Mouse (Mus musculus) adrenal gland, adult (tissue): ENCODE results near the gene Thbs3.
A peak's percentile ranks its signal among the peaks of the same experiment; 100 is the strongest.
"Not testable (repeated sequence)": the region's sequence is repeated elsewhere in the genome, so short reads cannot be mapped to it uniquely, and the experiment has no call there.

Source experiments
- DNase-seq, 2 experiments: peaks; one replicate each; pipeline ENCODE4 v3.0.0; 2022 to 2023; ENCODE audit warnings: low spot score in 1 of 2; ENCODE audit not compliant: inconsistent age in 2 of 2

Gene Thbs3

DNA sequence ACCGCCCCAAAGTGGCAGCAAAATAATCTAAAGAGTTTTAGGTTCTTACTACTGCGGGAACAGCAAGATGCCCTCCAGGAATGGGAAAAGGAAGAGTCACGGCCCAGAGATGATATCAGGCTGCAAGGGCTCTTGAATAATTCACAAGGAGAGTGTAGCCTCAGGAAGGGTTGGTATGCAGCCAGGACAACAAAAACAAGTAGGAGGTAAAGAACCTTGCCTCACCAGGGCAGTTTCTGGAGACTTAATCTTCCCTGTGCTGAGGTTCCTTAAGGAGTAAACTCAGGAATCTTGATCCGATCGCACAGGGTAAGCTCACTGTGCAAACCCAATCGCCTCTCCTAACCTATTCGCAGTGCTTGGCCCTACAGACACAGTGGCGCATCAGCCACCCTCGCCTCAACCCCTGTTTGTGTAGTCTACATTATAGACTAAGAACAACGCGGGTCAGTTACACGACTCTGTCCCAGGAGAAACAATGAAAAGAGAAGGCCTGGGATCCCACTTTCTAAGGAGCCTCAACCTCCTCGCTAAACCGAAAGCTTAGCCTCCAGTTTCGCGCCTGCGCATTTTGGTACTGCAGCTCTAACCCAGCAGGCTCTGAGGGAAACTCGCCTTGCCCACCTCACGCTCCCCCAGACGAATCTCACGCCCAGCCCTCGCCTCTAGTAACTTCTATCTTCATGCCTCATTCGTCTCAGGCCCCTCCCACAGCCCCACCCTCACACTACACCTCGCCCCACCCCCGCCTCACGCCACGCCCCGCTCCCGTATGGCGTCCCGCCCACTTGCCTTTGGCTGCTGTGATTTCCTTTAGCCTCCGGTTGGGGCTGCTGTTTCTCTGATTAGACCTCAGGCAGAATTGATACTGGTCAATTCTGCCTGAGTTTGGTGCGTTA lies 18.8 kb upstream of the Thbs3 start:
- DNase-seq = peak; percentile 90 to 96

DNA sequence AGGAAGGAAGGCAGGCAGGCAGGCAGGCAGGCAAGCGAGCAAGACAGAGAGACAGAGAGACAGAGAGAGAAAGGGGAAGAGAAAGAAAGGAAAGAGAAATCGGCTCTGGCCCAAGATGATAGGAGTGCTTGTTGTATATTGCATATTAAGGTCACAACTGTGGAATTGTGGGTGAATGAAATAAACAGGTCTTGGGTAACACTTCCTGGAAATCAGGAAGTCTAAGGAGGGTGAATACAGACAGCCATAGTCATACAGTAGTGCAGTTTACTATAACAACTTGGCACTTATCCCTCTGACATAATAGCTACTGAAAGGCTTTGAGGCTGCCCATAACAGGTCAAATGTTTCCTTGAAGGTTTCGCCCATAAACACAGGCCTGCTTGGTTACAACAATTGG lies 15.1 kb upstream of the Thbs3 start:
- no peak for DNase-seq

DNA sequence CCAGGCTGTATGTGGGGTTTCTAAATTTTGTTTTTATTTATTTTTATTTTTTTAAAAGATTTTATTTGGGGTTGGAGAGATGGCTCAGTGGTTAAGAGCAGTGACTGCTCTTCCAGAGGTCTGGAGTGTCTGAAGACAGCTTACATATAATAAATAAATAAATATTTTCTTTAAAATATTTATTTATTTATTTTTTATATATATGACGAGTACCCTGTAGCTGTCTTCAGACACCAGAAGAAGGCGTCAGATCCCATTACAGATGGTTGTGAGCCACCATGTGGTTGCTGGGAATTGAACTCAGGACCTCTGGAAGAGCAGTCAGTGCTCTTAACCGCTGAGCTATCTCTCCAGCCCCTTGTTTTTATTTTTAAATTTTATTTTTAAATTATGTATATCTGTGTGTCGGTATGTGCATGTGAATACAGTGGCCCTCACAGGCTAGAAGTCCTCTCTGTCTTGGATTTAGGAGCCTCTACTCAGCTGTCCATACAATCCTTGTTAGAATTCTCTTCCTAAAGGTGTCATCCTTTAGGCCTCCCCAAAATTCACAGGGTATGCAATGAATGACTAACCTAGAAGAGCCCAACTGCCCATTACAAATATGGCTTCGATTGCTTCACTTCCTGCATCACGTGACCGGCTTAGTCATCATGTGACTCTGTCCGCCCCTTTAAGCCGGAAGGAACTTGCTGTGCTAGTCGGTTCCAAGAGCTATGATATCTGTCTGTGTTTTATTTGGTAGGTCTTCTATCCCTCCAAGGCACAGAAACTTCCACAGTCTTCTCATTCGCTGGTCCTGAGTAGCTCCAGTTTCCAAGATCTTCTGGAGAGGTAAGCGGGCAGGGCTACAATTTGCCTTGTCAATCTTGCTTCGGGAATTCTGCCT lies 12.5 kb upstream of the Thbs3 start, which contains the start of gene Gba:
Gene Gba (plus strand): TSS at position 676 of the 889 bp plus-strand sequence.
- DNase-seq = peak; percentile 87 to 97

DNA sequence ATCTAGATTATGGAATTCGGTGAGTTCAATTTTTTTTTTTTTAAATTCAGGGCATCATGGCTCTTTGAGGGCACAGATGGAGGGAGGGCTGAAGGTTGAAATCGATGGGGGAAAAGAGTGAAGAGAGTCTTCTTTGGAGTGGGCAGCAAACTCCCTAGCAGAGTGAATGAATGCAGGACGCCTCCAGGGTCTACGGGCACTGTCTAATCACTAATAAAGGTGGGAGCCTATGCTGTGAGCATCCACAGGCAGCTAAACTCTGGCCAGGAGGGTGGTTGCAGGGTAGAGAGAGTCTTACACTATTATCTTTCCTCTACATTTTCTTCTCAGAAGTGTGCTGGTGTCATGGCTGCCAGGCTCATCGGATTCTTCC lies 11.9 kb upstream of the Thbs3 start:
- DNase-seq = no peak

DNA sequence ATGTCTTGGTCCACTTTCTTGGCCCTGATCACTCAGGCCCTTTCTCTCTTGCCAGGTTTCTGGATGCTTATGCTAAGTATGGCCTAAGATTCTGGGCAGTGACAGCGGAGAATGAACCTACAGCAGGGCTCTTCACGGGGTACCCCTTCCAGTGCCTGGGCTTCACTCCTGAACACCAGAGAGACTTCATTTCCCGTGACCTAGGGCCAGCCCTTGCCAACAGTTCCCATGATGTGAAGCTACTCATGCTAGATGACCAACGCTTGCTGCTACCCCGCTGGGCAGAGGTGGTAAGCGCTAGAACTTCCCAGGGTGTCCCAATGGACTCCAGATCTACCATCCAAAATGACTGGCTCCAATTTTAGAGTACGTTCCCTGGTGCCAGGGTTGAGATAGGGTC lies 8.9 kb upstream of the Thbs3 start:
- no peak for DNase-seq

DNA sequence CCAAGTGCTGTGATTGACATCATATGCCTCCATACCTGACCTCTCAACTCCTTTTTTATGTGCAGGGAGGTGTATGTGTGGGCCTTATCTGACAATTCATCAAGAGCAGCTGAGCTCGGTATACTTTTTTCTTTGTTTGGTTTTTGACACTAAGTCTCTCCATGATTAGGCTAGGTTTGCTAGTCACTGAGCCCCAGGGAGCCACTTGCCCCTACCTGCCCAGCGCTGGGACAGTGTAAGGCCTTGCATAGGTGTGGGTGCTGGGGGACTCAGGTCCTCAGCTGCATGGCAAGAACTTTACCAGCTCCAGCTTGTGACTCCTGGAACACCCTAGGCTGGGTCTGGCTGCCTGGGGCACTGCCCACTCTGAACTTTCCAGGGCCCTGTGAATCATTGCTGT lies 8.3 kb upstream of the Thbs3 start:
- DNase-seq = no peak

DNA sequence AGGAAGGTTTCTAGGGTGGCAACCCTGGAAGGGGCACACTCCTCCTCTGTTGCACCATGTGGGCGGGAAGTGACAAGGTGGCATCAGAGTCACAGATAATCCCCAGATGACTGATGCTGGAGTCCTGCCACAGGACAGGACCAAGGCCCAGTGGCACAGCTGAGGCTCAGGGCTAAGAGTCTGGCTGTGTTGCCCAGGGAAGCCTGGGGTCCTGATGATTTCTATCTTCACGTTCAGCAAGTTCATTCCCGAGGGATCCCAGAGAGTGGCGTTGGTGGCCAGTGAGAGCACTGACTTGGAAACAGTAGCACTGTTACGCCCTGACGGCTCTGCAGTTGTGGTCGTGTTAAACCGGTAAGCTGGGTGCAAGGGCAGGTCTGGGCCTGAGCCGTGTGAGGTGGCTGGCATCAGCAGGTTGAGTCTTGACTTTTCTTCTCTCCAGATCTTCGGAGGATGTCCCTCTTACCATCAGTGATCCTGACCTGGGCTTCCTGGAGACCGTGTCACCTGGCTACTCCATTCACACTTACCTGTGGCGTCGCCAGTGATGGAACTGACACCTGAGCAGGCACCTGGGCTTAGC lies 6.8 kb upstream of the Thbs3 start:
- no peak for DNase-seq

DNA sequence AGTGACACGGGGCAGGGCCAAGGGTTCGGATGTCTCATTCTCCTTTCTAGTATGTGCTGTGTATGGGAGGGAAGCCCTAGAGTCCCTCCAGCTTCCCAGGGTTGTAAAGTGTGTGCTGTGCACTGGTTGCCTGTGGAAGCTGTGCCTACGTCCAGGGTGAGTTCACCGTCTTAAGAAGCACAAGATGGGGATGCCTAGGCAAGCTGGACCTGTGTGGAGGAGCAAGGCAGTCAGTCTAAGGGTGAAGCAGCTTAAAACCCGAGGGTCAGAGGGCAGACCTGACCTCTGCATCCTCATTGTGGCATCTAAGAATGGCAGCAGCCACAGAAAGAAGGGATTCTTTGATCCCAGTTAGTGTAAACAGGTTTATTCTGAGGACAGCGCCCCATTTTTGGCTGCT lies 6.2 kb upstream of the Thbs3 start:
- no peak for DNase-seq

DNA sequence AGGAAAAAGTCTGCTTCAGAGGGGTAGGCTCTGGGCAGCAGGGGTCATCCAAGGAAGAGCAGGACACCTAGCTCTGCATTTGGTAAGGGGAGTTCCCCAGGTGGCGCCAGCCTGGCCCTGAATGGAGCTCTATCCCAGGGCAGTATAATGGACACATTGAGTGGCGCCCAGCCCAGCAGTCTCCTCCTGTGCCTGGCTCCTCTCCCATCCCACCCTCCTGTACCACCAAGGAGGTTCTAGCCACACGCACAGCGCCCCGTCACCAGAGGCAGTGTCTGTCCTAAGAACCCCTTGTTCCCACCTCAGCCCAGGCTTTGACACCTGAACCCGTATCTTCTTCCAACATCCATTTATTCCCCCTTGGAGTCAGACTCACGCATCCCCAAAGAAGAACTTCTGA lies 5.2 kb upstream of the Thbs3 start:
- DNase-seq = no peak

DNA sequence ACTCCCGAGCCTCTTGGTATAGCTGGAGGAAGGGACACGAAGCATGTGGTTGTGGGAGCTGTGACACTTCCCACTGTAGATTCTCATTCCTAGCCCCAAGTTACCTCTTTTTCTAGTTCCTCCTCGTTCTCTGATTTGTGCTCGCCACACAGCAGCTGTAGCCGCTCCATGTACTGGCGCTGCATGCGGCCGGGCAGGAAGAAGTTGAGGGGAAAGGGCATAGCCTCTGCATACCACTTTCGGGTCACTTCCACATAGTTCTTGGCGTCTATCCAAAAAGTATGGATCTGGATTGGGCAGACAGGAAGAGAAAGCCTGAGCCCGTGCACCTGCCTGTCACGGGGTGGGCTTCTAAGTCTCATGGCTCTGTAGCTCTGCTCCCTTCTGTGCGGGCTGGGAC lies 4.8 kb upstream of the Thbs3 start:
- DNase-seq = no peak

DNA sequence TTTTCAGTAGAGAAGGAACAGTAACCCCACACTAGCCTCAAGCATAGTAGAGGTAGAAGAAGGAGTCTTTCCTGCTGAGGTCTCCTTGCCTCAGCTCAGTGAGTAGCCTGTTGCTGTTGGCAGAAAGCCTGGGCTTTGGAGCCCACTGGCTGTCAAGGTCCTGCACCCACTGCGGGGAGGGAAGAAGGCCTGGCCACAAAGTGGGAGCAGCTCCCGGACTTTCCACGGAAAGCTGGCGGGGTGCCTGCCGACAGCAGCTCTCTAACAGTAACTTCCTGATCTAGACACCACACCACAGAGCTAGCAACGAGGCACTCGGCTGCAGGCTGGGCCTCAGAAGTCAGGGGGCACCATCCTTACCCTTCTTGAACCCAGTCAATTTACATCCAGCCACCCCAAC lies 4.2 kb upstream of the Thbs3 start:
- no peak for DNase-seq

DNA sequence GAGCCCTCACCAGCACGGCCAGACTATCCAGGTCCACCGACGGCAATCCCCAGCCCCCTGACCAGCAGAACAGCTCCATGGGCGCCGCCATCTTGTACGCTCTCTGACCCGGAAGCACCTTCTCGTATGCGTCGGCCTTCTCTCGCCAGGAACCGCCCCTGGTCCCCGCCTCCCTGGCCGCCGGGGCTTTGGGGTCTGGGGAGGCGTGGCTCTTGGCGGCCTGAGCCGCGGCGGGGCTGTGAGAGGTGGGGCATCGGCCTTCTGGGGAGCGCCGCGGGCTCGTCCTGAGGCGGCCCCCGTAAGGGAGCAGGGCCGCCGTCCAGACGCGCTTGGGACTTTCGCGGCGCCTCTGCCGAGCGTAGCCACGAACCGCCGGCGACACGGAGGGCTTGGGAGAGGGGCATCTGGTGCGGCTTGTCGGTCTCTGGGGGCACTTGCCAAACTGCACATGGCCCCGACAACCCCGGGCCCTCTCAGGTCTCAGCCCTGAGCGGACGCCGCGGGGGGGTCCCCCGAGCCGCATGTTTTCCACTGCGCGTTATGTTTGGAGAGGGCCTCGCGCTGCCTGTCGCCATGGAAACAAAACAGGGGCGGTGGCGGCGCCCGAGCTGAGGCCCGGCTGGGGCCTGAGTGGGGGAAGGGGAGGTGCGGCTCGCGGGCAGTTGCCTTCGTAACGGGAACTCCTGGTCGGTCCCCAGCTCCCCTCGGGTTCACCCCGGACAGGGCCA lies 1.0 kb upstream of the Thbs3 start:
- DNase-seq = peak; percentile 94 to 97

DNA sequence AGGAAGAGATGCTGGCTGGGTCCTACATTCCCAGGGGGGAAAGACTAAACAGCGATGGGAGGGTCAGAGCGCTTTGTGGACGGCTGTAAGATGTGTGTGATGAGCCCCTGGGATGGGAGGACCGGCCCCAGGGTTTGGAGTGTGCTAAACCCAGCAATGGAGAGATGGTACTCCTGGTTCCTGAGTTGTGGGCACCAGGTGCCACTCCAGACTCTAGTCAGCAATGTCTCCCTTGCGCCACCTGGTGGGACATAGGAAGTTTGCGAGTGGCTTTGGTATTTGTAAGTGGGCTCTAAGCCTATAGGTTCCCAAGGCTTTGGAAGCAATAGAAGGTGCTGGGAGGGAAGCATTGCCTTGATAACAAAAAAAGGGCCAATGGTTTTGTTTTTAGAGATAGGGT lies 873 bp downstream of the Thbs3 start:
- peak; percentile 77 to 93 for DNase-seq

DNA sequence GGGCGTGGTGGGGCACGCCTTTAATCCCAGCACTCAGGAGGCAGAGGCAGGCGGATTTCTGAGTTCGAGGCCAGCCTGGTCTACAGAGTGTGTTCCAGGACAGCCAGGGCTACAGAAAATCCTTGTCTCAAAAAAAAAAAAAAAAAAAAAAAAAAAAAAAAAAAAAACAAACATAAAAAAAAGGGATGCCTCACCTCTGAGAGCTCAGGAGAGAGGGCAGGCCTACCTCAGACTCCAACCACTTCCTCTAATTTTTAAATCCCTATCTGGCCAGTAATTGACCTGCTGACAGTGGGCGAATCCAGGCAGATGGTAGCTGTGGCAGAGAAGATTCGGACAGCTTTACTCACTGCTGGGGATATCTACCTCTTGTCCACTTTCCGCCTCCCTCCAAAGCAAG lies 1.4 kb downstream of the Thbs3 start:
- not testable (repeated sequence) for DNase-seq

DNA sequence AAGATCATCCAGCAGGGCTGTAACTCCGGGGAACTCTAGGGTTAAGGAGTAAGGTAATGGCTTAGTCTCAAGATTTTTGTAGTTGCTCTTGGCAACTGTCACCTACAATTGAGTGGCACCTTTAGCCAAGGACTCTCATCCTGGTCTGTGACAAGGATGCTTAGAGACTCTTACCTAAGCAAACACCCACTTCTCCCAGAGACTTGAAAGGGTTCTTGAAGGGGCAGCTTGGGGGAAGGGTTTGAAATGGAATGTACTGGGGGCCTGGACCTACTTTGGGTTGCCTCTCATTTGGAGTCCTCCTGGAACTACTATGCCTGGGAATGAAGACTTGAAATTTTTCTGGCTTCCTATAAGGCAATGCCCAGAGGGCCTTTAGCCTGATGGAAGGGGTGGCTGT lies 3.3 kb downstream of the Thbs3 start:
- no peak for DNase-seq

DNA sequence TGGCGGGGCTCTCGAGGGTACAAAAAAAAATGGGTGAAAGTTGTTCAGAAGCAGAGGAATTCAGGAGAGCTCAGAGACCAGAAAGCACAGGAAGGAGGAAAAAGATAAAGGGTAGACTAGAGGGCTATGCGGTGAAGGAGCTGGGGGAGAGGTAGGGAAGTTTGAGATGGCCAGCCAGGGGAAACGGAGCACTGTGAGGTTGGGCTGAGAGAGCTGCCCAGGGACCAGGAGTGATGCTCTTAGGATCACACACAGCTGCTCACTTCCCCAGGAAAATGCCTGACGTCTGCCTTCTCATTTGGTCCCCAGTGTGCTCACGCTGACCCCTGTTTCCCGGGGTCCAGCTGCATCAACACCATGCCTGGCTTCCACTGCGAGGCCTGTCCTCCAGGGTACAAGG lies 4.6 kb downstream of the Thbs3 start:
- DNase-seq = no peak

DNA sequence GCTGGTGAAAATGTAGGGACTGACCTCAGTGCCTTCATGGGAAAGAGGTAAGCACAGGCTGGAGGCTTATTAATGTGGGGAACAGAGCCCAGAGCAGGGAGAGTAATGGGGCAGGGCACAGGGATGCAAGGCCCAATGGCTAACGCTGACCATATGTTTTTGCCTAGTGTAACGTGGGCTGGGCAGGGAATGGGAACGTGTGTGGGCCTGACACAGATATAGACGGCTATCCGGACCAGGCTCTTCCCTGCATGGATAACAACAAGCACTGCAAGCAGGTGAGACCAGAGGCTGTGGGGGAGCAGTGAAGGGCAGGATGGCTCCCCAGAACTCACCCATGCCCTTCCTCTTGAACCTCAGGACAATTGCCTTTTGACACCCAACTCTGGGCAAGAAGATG lies 6.2 kb downstream of the Thbs3 start:
- no peak for DNase-seq

DNA sequence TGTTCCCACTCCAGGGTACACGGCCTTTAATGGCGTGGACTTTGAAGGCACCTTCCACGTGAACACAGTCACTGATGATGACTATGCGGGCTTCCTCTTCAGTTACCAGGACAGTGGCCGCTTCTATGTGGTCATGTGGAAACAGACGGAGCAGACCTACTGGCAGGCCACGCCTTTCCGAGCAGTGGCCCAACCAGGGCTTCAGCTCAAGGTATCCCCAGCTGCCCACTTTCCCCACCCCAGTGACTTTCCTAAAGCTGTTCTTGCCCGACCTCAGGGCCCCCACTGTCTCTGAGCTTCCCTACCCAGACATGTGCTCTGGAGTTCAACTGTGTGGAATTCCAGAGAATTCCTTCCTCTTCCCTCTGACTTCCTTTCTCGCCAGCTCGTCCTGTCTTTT lies 9.8 kb downstream of the Thbs3 start:
- no peak for DNase-seq

DNA sequence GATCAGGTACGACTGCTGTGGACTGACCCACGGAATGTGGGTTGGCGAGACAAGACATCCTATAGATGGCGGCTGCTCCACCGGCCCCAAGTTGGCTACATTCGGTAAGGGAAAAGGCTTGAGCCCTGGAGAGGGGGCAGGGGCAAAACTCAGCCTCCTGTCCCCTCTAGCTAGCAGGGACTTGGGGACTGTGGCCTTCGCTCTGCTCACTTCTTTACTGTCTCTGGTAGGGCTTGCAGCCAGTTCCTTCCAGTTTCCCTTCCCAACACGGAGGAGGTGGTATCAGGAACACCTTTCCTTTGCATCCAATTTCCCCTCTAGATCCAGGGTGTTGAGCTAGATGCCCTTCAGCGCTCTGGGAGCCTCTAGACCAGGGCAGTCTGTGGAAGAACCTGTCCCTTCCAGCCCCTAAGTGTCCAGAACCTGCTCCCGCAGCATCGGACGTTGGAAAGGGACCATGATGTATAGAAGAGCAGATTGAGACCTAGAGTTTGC lies 10.4 kb downstream of the Thbs3 start:
- no peak for DNase-seq

DNA sequence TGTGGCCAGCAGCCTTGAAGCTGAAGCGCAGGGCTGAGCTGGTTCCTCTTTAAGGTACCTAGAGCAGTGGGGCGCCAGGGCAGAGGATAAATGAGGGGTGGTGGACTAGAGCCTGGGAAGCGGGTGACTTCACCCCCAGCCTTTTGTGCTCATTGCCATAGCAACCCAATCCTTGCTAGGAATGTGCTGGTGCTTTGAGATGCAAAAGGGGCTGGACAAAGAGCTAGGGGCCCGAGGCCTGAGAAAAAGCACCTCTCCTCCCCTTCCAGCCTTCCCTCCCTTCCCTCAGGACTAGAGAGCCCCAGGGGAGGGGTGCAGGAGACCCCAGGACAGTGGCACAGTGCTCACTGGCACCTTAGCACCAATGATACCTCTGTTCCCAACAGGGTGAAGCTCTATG lies 10.9 kb downstream of the Thbs3 start:
- DNase-seq = no peak

DNA sequence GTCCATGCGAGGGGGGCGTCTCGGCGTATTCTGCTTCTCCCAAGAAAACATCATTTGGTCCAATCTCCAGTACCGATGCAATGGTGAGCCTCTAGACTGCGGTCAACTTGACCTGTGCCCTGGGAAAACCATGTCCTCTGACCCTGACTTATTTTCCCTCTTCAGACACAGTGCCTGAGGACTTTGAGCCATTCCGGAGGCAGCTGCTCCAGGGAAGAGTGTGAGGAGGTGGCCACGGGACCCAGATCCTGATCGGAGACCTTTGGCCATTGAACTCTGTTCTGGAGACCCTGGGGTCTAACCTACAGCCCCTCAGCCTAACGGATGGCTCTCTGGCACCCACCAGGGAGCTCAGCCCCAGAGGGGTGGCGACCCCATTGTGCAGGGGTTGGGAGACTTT lies 11.4 kb downstream of the Thbs3 start:
- no peak for DNase-seq
